Mouse (Mus musculus) gastrocnemius, postnatal 36 days (tissue): ENCODE measurements around the gene Defb18. TPM values are rescaled to one million over a fixed set of nuclear protein-coding genes. Genes with fewer than 3 reads are reported as not detected.
"Not testable (repeated sequence)": the region's sequence is repeated elsewhere in the genome, so short reads cannot be mapped to it uniquely, and the experiment has no call there.

Experiments
- DNase-seq, 2 experiments: peaks; one replicate each; pipeline ENCODE4 v3.0.0; 2022
- intact Hi-C: fragments of 180-260 bp; cut with DNase I; formaldehyde crosslinking; loops from one replicate; pipeline ENCODE4 v1.15.1; 2025
- long read RNA-seq, 2 experiments: library from polyadenylated mRNA; stranded (forward); transcript quantifications; one replicate each; pipeline ENCODE4 v2.0.0; 2021
- total RNA-seq, 2 experiments: library from RNA; stranded (reverse); gene quantifications; 2 replicates each; pipeline ENCODE4 v1.2.3; 2021

The Defb18 gene
- total RNA-seq = not detected
- long read RNA-seq, experiment 1 = 0 reads
- long read RNA-seq, experiment 2 = 0 reads

DNA sequence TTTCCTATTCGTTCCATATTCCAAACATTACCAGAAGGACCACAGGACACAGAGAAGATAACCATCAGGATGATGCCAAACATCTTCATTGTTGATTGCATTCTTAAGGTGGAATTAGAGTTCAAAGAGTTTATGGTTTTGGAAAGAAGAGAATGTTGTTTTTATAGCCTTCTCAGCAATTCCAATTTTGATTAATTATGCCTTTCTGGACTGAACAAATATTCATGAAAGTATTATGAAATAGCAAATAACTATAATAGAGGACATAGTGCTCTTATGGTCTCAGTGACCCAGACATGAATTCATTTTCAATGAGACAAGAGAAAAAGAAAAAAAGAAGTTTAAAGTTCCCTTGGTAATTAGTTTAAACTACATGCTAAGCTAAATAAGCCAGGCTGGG lies at the start of gene Defb18:
Gene Defb18, minus strand, starts transcription at position 101 of the 400 bp plus-strand sequence.
- no peak for DNase-seq
- intact Hi-C loops = no loop called here

DNA sequence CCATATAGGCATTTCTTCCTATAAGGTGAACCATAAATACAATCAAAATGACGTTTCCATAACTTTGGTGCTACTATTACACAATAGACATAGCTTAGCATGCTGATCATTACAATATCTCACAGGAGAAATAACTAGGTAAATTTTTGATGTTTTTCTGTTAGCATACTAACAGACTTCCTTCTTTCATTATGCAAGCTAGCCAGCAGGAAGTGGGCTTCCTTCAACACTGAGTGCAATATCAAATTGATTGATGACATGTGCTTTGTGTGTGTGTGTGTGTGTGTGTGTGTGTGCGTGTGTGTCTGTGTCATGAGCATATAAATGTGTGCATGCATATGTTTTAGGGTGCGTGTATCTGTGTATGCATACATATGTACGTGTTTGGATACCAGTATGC lies 33.9 kb upstream of the Defb18 start:
- no peak for DNase-seq
- intact Hi-C loops = no loop called here

DNA sequence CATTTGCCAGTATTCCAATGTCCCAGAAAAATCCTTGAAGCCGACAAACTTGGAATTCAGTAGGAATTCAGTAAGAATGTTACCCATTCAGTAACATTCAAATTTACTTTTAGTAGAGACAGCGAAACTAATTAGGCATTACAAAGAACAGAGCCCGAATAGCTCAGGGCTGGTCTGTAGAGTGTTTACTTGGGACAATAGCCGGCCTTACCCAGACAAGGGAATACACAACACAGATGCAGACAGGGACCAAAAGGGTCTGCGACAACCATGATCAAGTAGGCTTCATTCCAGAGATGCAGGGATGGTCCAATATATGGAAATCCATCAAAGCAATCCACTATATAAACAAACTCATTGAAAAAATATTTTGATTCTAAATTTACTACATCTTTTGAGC lies 31.6 kb upstream of the Defb18 start:
- DNase-seq = no peak
- intact Hi-C loops = no loop called here

DNA sequence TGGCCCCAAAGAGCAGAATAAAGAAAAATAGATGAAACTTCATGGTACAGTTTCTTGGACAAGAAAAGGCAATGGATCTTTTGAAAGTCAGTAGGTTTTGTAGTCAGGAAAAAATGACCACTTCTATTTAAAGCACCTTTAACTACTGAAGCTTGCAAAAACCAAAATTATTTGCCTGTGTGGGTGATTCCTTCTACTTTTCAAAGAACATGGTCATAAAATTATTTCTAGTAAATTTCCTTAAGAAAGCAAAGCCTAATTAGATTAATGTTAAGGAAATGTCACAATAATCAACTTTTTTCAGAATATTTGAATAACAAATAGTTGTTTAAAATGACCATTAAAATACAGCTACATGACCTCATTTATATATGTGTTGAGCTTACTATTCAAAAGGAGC lies 27.8 kb upstream of the Defb18 start, which contains the start of gene Defb41:
Gene Defb41, minus strand, starts transcription at position 101 of the 400 bp plus-strand sequence.
- no peak for DNase-seq

DNA sequence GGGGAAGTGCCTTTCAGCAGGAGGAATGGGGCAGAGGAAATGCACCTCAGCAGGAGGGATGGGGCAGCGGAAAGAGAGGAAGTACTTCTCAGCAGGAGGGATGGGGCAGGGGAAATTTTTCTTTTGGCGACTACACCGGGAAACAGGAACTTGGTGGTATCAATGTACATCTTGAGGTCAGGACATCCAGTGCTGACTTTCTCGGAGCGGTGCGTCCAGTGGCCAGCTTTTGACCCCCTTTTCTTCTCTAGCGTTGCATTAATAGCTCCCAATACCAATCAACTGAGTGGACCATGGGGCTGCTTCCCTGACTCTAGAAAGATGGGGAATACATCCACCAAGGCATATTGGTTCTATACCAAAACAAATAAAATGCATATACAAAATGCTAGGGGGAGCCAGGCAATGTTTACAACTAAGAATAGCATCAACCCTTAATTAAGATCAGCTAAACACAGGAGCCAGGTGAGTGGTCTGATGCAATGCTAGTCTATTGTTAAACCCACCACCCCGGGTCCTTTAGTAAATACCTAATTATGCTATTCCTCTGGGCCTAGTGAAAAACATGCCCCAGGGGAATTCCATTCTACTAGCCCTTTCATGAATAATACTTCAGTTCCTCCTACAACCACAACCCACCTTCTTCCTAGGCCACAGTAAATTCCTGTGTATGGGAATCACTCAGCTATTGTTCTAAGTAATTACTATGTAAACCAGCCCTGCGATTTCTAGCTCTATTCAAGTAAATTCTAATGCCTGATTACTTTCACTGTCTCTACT lies 8.7 kb upstream of the Defb18 start:
- intact Hi-C loops, DNase-seq: not testable (repeated sequence)

More for the DNA sequence above, 27.8 kb upstream of the Defb18 start, which contains the start of gene Defb41:
- intact Hi-C loops = no loop called here

DNA sequence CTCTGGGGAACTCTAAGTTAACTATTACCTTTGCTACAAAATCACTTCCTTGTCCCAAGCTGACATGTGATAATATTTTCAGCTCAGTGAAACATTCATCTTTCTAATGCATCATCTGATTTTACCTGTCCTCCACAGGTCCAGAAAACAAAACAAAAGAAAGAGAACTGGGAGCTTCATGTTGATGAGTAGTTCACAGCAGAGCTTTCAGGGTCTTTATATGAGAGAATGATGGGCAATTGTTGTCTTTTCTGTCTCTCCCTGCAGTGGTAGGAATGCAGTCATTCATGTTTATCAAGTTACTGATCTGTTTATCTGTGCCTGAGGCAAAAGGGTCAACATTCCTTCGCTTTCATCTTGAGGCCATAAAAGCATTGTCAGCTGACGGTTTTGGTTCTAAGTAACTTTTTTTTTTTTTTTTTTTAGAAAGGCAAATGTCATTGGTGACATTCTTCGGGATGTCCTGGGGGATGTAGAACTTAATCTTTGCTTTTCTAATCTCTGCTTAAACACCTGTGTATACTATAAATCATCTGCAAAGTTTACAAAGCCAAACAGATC lies 13.8 kb downstream of the Defb18 start:
- no peak for DNase-seq
- intact Hi-C loops = no loop called here

DNA sequence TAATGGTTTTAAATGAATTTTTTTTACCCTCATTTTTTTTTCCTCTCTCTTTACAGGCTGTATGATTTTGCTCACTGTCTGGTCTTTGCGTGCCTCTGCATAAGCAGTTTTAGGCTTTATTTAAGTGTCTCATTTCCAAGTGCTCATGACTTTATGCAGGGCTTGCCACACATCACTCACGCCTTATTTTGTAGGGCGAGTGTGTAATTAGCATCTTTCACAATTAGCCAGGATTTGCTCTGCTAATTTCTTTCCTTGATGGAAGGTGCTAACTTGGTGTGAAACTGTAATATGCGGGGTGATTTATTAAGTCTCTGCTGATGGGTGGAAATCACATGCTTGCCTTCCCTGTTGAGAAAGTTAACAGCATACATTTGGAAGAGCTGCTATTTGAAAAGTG lies 45.5 kb downstream of the Defb18 start:
- intact Hi-C loops = no loop called here
- no peak for DNase-seq

DNA sequence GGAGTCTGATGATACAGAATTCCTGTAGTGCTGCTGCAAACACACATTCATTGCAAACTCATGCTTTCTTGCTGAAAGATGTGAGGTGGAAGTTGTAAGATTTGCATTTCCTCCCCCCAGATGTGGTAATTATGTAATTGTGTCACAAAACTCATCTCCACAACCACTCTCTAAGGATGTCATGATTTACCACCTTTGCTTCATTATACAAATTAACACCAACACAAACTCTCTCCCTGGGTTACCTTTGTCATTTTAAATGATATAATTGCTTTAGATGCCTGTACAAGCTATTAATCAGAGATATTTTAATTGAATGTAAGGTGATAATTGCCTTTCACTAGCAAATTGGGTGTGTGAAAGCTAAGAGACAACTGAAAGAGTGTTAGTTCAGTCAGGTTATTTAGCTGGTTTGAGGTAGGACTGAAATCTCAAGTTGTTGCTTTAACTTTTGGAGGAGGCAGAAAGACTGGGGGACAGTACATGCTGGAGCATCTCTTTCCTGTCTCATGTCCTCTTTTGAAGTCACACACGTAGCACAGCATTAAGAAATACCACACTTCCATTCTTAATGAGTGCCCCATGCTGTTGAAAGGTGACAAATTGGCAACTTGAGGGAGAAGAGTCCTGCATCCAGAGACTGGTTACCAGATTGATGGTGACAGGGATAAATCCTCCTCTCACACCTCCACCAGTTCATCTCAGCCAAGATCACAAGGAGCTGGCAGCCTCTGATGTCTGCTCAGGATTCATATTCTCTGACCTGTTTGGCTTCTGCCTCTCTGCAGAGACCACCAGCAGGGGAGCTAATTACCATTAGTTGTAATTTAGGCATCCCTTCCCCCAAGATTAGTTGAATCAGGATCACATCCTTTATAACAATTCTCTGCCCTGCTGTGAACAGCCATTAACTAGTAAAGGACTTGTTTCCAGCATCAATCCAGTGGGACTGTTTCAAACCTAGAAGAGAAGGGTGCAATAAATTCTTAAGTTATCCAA lies 46.2 kb downstream of the Defb18 start:
- DNase-seq = no peak
- intact Hi-C loops = no loop called here

Other genes starting within 250 kb of the Defb18 start
- not detected for gene Crisp4, start 91.5 kb downstream of the Defb18 start, total RNA-seq
- not detected for gene Defb41, start 27.7 kb upstream of the Defb18 start, total RNA-seq